Mouse (Mus musculus) left cerebral cortex, adult 8-10 months (tissue): ENCODE results near the gene Klra6. TPM values are rescaled to one million over a fixed set of nuclear protein-coding genes. Genes with fewer than 3 reads are reported as not detected.
"Not testable (repeated sequence)": the region's sequence is repeated elsewhere in the genome, so short reads cannot be mapped to it uniquely, and the experiment has no call there.

Experiments used
- DNase-seq, 2 experiments: peaks; one replicate each; pipeline ENCODE4 v3.0.0; 2022; ENCODE audit warnings: low spot score in 2 of 2
- total RNA-seq, 4 experiments: library from RNA; stranded (reverse); gene quantifications; 2 replicates each; pipeline ENCODE4 v1.2.4; 2022

The Klra6 gene
- not detected for total RNA-seq

GRCm38 (mm10) chr6:130026854-130027253, at the start of gene Klra6:
TSS of gene Klra6 (minus strand) at chr6:130026954.
- DNase-seq, result no peak

DNA sequence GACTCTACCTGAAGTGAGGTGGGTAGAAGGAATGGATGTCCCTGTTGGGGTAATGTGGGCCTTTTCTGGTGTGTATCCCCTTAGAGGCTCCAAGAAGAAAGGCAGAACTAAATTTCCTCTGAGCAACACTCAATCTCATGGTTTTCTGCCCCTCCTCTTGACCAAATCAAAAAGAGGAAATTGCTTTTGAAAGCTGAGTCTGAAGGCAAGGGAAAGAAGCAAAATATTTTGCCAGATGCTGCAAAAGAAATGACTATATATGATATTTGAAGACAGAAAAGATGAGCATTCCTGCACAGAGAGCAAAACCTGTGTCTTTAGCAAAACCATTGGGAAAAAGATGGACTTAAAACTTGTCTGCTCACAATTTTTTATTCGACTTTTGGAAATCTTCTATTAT, 40.4 kb upstream of the Klra6 start, which contains the start of gene Klra4:
Gene Klra4, minus strand, starts transcription at position 101 of the 400 bp plus-strand sequence.
- not testable (repeated sequence) for DNase-seq

GRCm38 (mm10) chr6:130065196-130065595, 38.4 kb upstream of the Klra6 start:
- no peak for DNase-seq

GRCm38 (mm10) chr6:130035146-130035545, 8.4 kb upstream of the Klra6 start:
- DNase-seq, result not testable (repeated sequence)

DNA sequence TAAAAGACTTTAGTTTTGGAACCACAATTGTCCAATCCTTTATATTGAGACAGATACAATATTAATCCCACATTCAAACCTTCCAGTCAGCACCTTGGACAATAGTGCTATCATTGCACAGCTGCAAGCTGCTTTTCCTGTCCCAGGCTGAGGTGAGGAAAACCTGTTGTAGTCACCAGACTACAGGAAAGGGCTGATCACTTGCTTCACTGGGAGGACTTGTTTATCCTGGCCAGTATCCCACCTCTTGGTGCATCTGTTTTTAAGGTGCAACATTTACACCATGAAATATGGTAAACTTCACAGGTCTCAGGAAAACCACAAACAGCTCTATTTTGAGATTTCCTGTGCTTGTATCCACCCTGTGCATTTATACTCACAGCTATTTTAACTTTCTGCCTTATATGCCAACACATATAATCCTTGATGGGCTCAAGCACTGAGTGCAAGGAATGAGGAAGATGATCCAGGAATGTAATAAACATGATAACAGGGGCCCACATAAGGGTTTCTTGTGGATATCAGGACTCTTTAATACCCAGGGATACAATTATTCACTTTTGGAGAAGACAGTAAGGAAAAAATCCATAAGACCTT, 4.8 kb upstream of the Klra6 start:
- DNase-seq, result not testable (repeated sequence)

Other genes with a start within 250 kb of the Klra6 start
- not detected for gene Gm156, start 242.7 kb downstream of the Klra6 start, total RNA-seq
- not detected for gene Gm17631, start 164.3 kb downstream of the Klra6 start, total RNA-seq
- not detected for gene Klra17, start 150.3 kb downstream of the Klra6 start, total RNA-seq
- gene Klra5, start 109.3 kb downstream of the Klra6 start, total RNA-seq, result not detected
- gene Klra4, start 40.3 kb upstream of the Klra6 start, total RNA-seq, result not detected
- gene Klra8, start 102.9 kb upstream of the Klra6 start, total RNA-seq, result not detected
- not detected for gene Klra9, start 166.2 kb upstream of the Klra6 start, total RNA-seq
- not detected for gene Klra7, start 206.4 kb upstream of the Klra6 start, total RNA-seq